Mouse (Mus musculus) G1E-ER4 (cell line): Measurements from ENCODE around the gene Hey2. TPM values are rescaled to one million over a fixed set of nuclear protein-coding genes. Genes with fewer than 3 reads are reported as not detected.

Experiments used
- GATA1 ChIP-seq: IDR thresholded peaks from one replicate; pipeline ENCODE4 v1.8.0; 2012; ENCODE audit warnings: low read length, inconsistent platforms
- polyA plus RNA-seq: library from polyadenylated mRNA; stranded (reverse); fragments of >175 nt; gene quantifications from 2 replicates; pipeline ENCODE4 v1.2.3, GENCODE M21; 2012

The Hey2 gene
- polyA plus RNA-seq, result 0.31 and 0.37 TPM in 2 replicates

GRCm38 (mm10) chr10:30842643-30843437 lies at the start of gene Hey2:
TSS of gene Hey2 (minus strand) at chr10:30842801.
- no peak for TF ChIP-seq GATA1

DNA sequence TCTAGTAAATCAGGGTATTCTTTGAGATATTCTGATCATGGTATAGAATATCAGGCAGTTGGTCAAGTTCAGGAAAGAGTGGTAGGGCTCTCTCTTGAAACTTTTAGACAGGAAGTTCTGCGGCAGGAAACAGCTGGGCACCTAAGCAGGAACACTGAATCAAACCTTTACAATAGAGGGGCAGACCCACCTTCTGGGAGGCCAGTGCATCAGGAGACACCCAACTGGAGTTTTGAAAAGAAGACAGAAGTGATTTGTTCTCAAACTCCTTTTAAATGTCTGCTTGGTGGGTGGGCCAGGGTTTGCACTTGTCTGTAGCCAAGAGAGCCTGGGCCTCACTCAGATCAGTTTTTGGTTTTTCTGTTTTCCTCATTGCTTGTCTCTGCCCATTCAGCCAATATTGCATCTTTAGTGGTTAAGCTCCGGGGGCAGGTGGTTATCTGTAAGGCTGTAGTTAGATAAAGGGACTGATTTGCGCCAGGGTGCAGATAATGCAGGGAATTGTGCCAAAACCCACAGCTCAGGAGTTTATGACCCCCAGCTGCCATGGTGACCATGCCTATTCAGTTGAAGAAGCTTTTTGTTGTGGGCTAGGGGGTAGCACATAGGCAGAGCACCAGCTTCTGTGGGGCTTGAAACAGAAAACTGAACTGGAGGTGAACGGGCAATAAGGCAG lies 40.6 kb upstream of the Hey2 start:
- no peak for TF ChIP-seq GATA1

- no peak for TF ChIP-seq GATA1
Measured at GRCm38 (mm10) chr10:30881109-30881508, 38.5 kb upstream of the Hey2 start.

- TF ChIP-seq GATA1, result no peak
Measured at GRCm38 (mm10) chr10:30845101-30845825, 2.7 kb upstream of the Hey2 start.

GRCm38 (mm10) chr10:30844191-30845010 lies 1.8 kb upstream of the Hey2 start:
- no peak for TF ChIP-seq GATA1

GRCm38 (mm10) chr10:30843438-30844190 lies 1.0 kb upstream of the Hey2 start:
- TF ChIP-seq GATA1, result no peak

- TF ChIP-seq GATA1, result no peak
Measured at GRCm38 (mm10) chr10:30842228-30842627, 373 bp downstream of the Hey2 start.

DNA sequence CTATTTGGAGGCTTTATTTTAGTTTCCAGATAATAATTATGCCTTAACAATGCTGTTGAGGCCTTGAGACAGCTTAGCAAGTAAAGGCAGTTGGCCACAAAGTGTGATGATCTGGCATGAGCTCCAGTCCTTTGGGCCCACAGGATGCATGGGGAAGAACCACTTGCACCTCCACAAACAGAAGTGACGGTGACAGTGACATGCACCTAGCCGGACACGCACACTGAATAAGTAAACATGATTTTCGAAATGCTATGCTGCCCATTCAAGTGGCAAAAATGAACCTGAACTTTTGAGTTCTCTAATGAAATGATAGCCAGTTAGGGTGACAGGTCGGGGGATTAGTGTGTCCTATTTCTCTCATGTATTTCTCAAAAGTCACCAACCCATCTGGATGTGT lies 1.8 kb downstream of the Hey2 start:
- no peak for TF ChIP-seq GATA1

- TF ChIP-seq GATA1, result no peak
Measured at GRCm38 (mm10) chr10:30838188-30838587, 4.4 kb downstream of the Hey2 start.

GRCm38 (mm10) chr10:30825049-30825448 lies 17.6 kb downstream of the Hey2 start:
- no peak for TF ChIP-seq GATA1

GRCm38 (mm10) chr10:30810967-30811293 lies 31.7 kb downstream of the Hey2 start:
- no peak for TF ChIP-seq GATA1

DNA sequence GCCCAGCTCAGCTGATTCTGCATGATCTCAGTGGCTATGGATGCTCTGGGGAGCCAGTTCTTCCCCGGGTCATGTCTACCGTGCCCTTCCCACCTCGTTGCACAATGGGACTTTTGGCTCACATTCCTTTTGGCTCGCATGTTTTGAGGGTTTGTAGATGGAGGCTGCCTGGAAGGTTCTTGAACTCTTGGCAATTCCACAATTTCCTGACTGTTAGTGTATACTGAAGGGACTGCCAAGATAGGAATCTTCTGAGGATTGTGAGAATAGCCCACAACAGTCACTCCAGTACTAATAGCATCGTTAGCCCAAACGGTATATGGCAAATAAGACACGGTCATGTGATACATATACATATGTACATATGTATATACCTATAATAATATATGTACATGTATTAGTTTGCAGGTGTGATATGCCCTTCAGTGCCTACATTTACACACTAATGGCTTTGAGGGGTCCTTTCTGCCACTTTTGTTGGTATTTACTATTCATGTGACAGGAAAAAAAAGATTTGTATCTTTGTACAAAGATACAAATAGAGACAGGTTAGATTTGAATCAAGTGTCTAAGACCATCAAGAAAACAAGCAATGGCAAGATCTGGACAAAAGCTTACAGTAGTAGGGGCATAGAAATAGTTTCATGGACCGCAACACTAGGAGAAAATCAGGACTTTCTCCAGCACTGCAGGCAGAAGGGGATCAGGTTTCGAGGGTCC lies 32.2 kb downstream of the Hey2 start:
- no peak for TF ChIP-seq GATA1

DNA sequence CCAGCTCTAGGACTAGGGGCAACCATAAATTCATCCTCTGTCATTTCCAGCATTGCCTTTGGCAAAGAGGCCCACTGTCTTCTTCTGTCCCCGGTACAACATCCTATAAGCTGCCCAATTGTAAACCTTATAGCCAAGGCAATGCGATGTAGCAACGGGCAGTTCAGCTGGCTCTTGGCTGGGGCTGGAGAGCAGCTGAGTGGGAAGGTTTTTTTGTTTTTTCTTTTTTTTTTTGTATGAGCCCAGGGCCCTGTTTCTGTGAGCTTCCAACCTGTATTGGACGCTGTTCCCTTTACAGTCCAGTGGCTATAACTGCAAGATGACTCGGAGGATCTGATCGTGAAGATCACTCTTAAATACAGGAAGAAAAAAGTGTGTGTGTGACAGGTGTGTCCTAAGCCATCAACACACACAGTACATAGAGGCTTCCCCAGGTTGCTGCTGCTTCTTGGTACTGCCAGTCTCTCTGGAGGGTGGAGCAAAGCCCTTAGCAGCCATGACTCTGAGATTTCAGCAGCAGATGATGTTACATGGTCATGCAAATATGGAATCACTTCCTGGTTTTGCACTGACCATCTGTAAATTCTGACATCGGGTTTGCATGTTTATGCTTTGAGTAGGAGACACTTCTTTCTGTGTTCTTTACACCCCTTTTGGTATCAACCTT lies 38.9 kb downstream of the Hey2 start:
- no peak for TF ChIP-seq GATA1
